11 mouse cellular contexts compared by ENCODE assay signal in the genomic region with DNA sequence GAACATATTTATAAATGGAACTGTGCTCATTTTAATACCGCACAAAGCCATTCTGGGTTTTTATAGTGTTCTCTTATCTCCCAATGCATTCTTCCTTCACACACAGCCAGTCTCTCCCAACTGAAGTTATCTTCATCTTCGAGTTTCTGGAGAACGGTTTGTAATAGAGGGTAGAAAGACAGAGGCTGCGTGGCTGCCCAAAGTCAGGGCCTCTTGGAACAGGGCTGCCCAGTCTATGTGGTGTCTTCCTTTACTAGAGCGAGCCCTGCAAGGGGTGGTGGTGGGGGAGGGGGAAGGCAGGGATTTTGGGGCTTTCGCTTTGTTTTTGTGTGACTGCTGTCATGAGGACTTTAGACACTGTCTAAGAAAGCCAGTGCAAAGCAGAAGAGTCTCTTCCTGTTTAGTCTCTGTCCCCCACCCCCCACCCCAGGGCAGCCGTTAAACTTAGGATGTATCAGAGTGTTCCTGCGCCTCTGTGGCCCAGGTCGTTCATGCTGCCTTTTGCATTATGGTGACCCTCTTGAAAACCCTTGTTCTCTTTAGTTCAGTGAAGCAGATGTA. TPM values are rescaled to one million over a fixed set of nuclear protein-coding genes. Genes with fewer than 3 reads are reported as not detected.
DNase-seq lines count a peak whose midpoint lies in the region; ATAC-seq lines count a peak whose summit lies in the region.
"Had no signal": no experiment of that assay in that cellular context is flagged by ENCODE, and none has a peak within 500 bp of the region (broad histone marks: within the 10 kb centered on the region; RNA-seq: fewer than 3 reads in every experiment).

No protein-coding gene starts in this region.

- ATAC-seq in forebrain, embryonic 12.5 days (ENCODE audit: low FRiP score) = peak; percentile 23; the same call in 1 of the 2 replicates
- ATAC-seq in forebrain, embryonic 14.5 days = no peak; the same call in 1 of the 2 replicates
- ATAC-seq in midbrain, embryonic 13.5 days = no peak
- ATAC-seq in intestine, embryonic 16.5 days = peak; percentile 56; the same call in 1 of the 2 replicates
- peak; percentile 39 for ATAC-seq in midbrain, embryonic 15.5 days (replicated peaks)
- ATAC-seq in monocyte, adult 5-6 weeks (replicated peaks; ENCODE audit: insufficient number of reproducible peaks, low FRiP score, low TSS enrichment, poor library complexity, severe bottlenecking) = no peak

- no peak overlapping the region for H3K9ac ChIP-seq in forebrain, embryonic 12.5 days
- H3K9ac ChIP-seq in forebrain, embryonic 14.5 days (ENCODE audit: low read length) = no peak overlapping the region
- H3K9ac ChIP-seq in midbrain, embryonic 13.5 days (replicated peaks) = no peak overlapping the region
- no peak overlapping the region for H3K9ac ChIP-seq in intestine, embryonic 16.5 days (ENCODE audit: low read depth, low read length)
- no peak overlapping the region for H3K9ac ChIP-seq in midbrain, embryonic 15.5 days
- H3K9ac ChIP-seq: heart, embryonic 15.5 days had no signal

- 65% methylated on average over 9 of the region's 9 CpGs for WGBS in forebrain, embryonic 12.5 days
- 76% methylated on average over 9 of the region's 9 CpGs for WGBS in forebrain, embryonic 14.5 days
- 58% methylated on average over 9 of the region's 9 CpGs for WGBS in midbrain, embryonic 10.5 days
- WGBS in midbrain, embryonic 13.5 days = 51% methylated on average over 9 of the region's 9 CpGs
- 56% methylated on average over 9 of the region's 9 CpGs for WGBS in intestine, embryonic 16.5 days
- 54% methylated on average over 9 of the region's 9 CpGs for WGBS in midbrain, embryonic 15.5 days

- H3K27ac ChIP-seq in forebrain, embryonic 12.5 days = no peak overlapping the region
- no peak overlapping the region for H3K27ac ChIP-seq in forebrain, embryonic 14.5 days (ENCODE audit: low read depth, low read length)
- H3K27ac ChIP-seq in midbrain, embryonic 10.5 days (replicated peaks) = peak overlapping the region; percentile 79
- no peak overlapping the region for H3K27ac ChIP-seq in midbrain, embryonic 13.5 days
- H3K27ac ChIP-seq in intestine, embryonic 16.5 days (ENCODE audit: low read length) = no peak overlapping the region
- H3K27ac ChIP-seq in midbrain, embryonic 15.5 days = no peak overlapping the region
- H3K27ac ChIP-seq: heart, embryonic 15.5 days had no signal

- no peak for DNase-seq in forebrain, embryonic 14.5 days (ENCODE audit: low spot score)
- peak; percentile 32 for DNase-seq in midbrain, embryonic 10.5 days (ENCODE audit: low spot score)
- DNase-seq in lung, postnatal 14 days = no peak
- DNase-seq: gastrocnemius, postnatal 14 days; kidney, adult 2 months had no signal

- H3K36me3 ChIP-seq in forebrain, embryonic 12.5 days (replicated peaks) = no peaks in the 10 kb centered on the region
- no peaks in the 10 kb centered on the region for H3K36me3 ChIP-seq in forebrain, embryonic 14.5 days (ENCODE audit: control insufficient read depth, insufficient read depth, low read length)
- H3K36me3 ChIP-seq in midbrain, embryonic 10.5 days = no peaks in the 10 kb centered on the region
- H3K36me3 ChIP-seq in midbrain, embryonic 13.5 days = no peaks in the 10 kb centered on the region
- H3K36me3 ChIP-seq in intestine, embryonic 16.5 days (ENCODE audit: control insufficient read depth, insufficient read depth, low read length) = no peaks in the 10 kb centered on the region
- H3K36me3 ChIP-seq in midbrain, embryonic 15.5 days (replicated peaks) = no peaks in the 10 kb centered on the region
- H3K36me3 ChIP-seq: heart, embryonic 15.5 days had no signal

- H3K4me2 ChIP-seq in forebrain, embryonic 12.5 days = no peak overlapping the region
- no peak overlapping the region for H3K4me2 ChIP-seq in forebrain, embryonic 14.5 days (ENCODE audit: low read length)
- H3K4me2 ChIP-seq in midbrain, embryonic 13.5 days (replicated peaks) = no peak overlapping the region
- H3K4me2 ChIP-seq in intestine, embryonic 16.5 days (ENCODE audit: low read depth, low read length) = no peak overlapping the region
- no peak overlapping the region; the same call in 1 of the 2 replicates for H3K4me2 ChIP-seq in midbrain, embryonic 15.5 days

- no peaks in the 10 kb centered on the region for H3K27me3 ChIP-seq in forebrain, embryonic 12.5 days
- H3K27me3 ChIP-seq in forebrain, embryonic 14.5 days (replicated peaks; ENCODE audit: control insufficient read depth, insufficient read depth, low read length) = no peaks in the 10 kb centered on the region
- no peaks in the 10 kb centered on the region for H3K27me3 ChIP-seq in midbrain, embryonic 10.5 days (ENCODE audit: low read depth, poor library complexity, severe bottlenecking)
- H3K27me3 ChIP-seq in midbrain, embryonic 13.5 days = no peaks in the 10 kb centered on the region
- no peaks in the 10 kb centered on the region for H3K27me3 ChIP-seq in intestine, embryonic 16.5 days (replicated peaks; ENCODE audit: control insufficient read depth, insufficient read depth, low read length)
- no peaks in the 10 kb centered on the region for H3K27me3 ChIP-seq in midbrain, embryonic 15.5 days (replicated peaks)
- H3K27me3 ChIP-seq: heart, embryonic 15.5 days had no signal

- H3K9me3 ChIP-seq in forebrain, embryonic 12.5 days = no peaks in the 10 kb centered on the region
- H3K9me3 ChIP-seq in forebrain, embryonic 14.5 days (replicated peaks; ENCODE audit: control insufficient read depth, low read length) = no peaks in the 10 kb centered on the region
- no peaks in the 10 kb centered on the region for H3K9me3 ChIP-seq in midbrain, embryonic 10.5 days (replicated peaks)
- no peaks in the 10 kb centered on the region for H3K9me3 ChIP-seq in midbrain, embryonic 13.5 days
- H3K9me3 ChIP-seq in intestine, embryonic 16.5 days (ENCODE audit: control insufficient read depth, low read length) = no peaks in the 10 kb centered on the region
- no peaks in the 10 kb centered on the region for H3K9me3 ChIP-seq in midbrain, embryonic 15.5 days
- H3K9me3 ChIP-seq: heart, embryonic 15.5 days had no signal

- peaks cover 23% of the 10 kb centered on the region for H3K4me1 ChIP-seq in forebrain, embryonic 12.5 days
- no peaks in the 10 kb centered on the region for H3K4me1 ChIP-seq in forebrain, embryonic 14.5 days (ENCODE audit: control insufficient read depth, insufficient read depth, low read length)
- H3K4me1 ChIP-seq in midbrain, embryonic 10.5 days = peaks cover 46% of the 10 kb centered on the region
- H3K4me1 ChIP-seq in midbrain, embryonic 13.5 days (replicated peaks) = peaks cover 20% of the 10 kb centered on the region
- H3K4me1 ChIP-seq in intestine, embryonic 16.5 days (ENCODE audit: control insufficient read depth, insufficient read depth, low read length) = 0 out of 2 replicates have a peak, but pooled peaks cover 4% of the 10 kb centered on the region
- peaks cover 5% of the 10 kb centered on the region; the same call in 1 of the 2 replicates for H3K4me1 ChIP-seq in midbrain, embryonic 15.5 days

- H3K4me3 ChIP-seq in forebrain, embryonic 12.5 days (replicated peaks) = no peak overlapping the region
- no peak overlapping the region for H3K4me3 ChIP-seq in forebrain, embryonic 14.5 days (ENCODE audit: low read depth, low read length)
- no peak overlapping the region for H3K4me3 ChIP-seq in midbrain, embryonic 10.5 days
- H3K4me3 ChIP-seq in midbrain, embryonic 13.5 days (replicated peaks) = no peak overlapping the region
- H3K4me3 ChIP-seq in intestine, embryonic 16.5 days (ENCODE audit: low read length) = no peak overlapping the region
- H3K4me3 ChIP-seq in midbrain, embryonic 15.5 days = no peak overlapping the region
- H3K4me3 ChIP-seq: heart, embryonic 15.5 days had no signal

RNA-seq across cellular contexts. Expression of gene Ltbp1, which starts 37.1 kb away (rescaled TPM):
- polyA plus RNA-seq in forebrain, embryonic 12.5 days (2016; fragmentation: Nextera tagmentation; extraction: Ambion mirVana) = 3.4 and 4.0 TPM in 2 replicates
- polyA plus RNA-seq in forebrain, embryonic 14.5 days (2014; fragmentation: Nextera tagmentation; extraction: Ambion mirVana) = 4.2 and 4.5 TPM in 2 replicates
- polyA plus RNA-seq in midbrain, embryonic 10.5 days (2016; fragmentation: Nextera tagmentation; extraction: Ambion mirVana) = 4.1 and 5.4 TPM in 2 replicates
- 2.6 and 2.7 TPM in 2 replicates for polyA plus RNA-seq in midbrain, embryonic 13.5 days (2015; fragmentation: Nextera tagmentation; extraction: Ambion mirVana)
- polyA plus RNA-seq in intestine, embryonic 16.5 days (2015; fragmentation: Nextera tagmentation; extraction: Ambion mirVana) = 12.2 and 13.6 TPM in 2 replicates
- polyA plus RNA-seq in midbrain, embryonic 15.5 days (2015; fragmentation: Nextera tagmentation; extraction: Ambion mirVana) = 1.1 and 1.4 TPM in 2 replicates
- 1.0 to 10.5 TPM in 2 of 3 replicates, not detected in the other for total RNA-seq in monocyte, adult 5-6 weeks (2017)

Comparison
In these comparisons a context has a peak if more than half of its experiments do, and no peak if none do; other contexts are left out.
1. ATAC-seq: peak in forebrain, embryonic 12.5 days (single experiment), intestine, embryonic 16.5 days (single experiment) and midbrain, embryonic 15.5 days (single experiment); none in forebrain, embryonic 14.5 days (single experiment), midbrain, embryonic 13.5 days (single experiment) and monocyte, adult 5-6 weeks (single experiment).